In genomic region chr8:71297439-71297838, GRCm38 (mm10) we compare ENCODE assay signal across 23 mouse cellular contexts. TPM values are rescaled to one million over a fixed set of nuclear protein-coding genes. Genes with fewer than 3 reads are reported as not detected.
DNase-seq lines count a peak whose midpoint lies in the region; ATAC-seq and TF ChIP-seq lines count a peak whose summit lies in the region.
"Had no signal": no experiment of that assay in that cellular context is flagged by ENCODE, and none has a peak within 500 bp of the region (broad histone marks: within the 10 kb centered on the region; RNA-seq: fewer than 3 reads in every experiment).

No protein-coding gene starts in this region.

- no peak for DNase-seq in heart, postnatal 0 days (ENCODE audit: low spot score)
- DNase-seq in heart, adult 9 months (ENCODE audit: low spot score in 2 of 2): no peak
- no peak for DNase-seq in spleen, adult 2 months (ENCODE audit: low read depth in 1 of 2, low spot score in 2 of 2)
- no peak for DNase-seq in spleen, postnatal 10 days (ENCODE audit: low spot score in 2 of 2)
- DNase-seq in kidney, adult 8-10 months: no peak
- DNase-seq: adrenal gland, adult 2 months; adrenal gland, postnatal 14 days; cerebellum, adult 11 months; cerebellum, adult 2 months; cerebellum, adult 9-11 months; forebrain, postnatal 0 days; gastrocnemius, postnatal 25 days had no signal

- H3K9ac ChIP-seq in heart, postnatal 0 days (replicated peaks; ENCODE audit: low read depth, low read length): no peak overlapping the region
- H3K9ac ChIP-seq in kidney, embryonic 15.5 days: no peak overlapping the region
- H3K9ac ChIP-seq: embryonic facial prominence, embryonic 12.5 days; embryonic facial prominence, embryonic 15.5 days; forebrain, postnatal 0 days; heart, embryonic 13.5 days; hindbrain, embryonic 12.5 days; hindbrain, embryonic 15.5 days had no signal

- peaks cover 91% of the 10 kb centered on the region for H3K79me2 ChIP-seq in macrophage (ENCODE audit: inconsistent target)

- WGBS in heart, postnatal 0 days: 67% methylated on average over 1 of the region's 1 CpGs
- WGBS in spleen, adult 2 months: 95% methylated on average over 1 of the region's 1 CpGs
- 76% methylated on average over 1 of the region's 1 CpGs for WGBS in bone marrow, adult 2 months
- 100% methylated on average over 1 of the region's 1 CpGs for WGBS in macrophage (ENCODE audit: missing documents)
- 85% methylated on average over 1 of the region's 1 CpGs for WGBS in kidney, embryonic 15.5 days

- H3K27me3 ChIP-seq in heart, postnatal 0 days (ENCODE audit: control insufficient read depth, insufficient read depth, low read length): no peaks in the 10 kb centered on the region
- H3K27me3 ChIP-seq in spleen, adult 2 months (ENCODE audit: control insufficient read depth, insufficient read depth, low read length): no peaks in the 10 kb centered on the region
- no peaks in the 10 kb centered on the region for H3K27me3 ChIP-seq in kidney, embryonic 15.5 days
- H3K27me3 ChIP-seq: embryonic facial prominence, embryonic 12.5 days; embryonic facial prominence, embryonic 15.5 days; heart, embryonic 13.5 days; hindbrain, embryonic 12.5 days; hindbrain, embryonic 15.5 days; Patski had no signal

- no peak for TF ChIP-seq CTCF in heart, postnatal 0 days (IDR thresholded peaks at IDR 0.05; ENCODE audit: low read depth)
- TF ChIP-seq CTCF in spleen, adult 2 months (IDR thresholded peaks at IDR 0.05; ENCODE audit: extremely low read depth, insufficient read depth, insufficient read length, insufficient replicate concordance): no peak
- TF ChIP-seq CTCF in bone marrow, adult 2 months (IDR thresholded peaks at IDR 0.05; ENCODE audit: control insufficient read depth, insufficient read depth, low read length): no peak

- TF ChIP-seq EP300 in heart, postnatal 0 days (IDR thresholded peaks at IDR 0.05; ENCODE audit: low read depth): no peak

- peaks cover 38% of the 10 kb centered on the region for H3K36me3 ChIP-seq in heart, postnatal 0 days (replicated peaks; ENCODE audit: control insufficient read depth, insufficient read depth, low read length)
- peaks cover 4% of the 10 kb centered on the region for H3K36me3 ChIP-seq in spleen, adult 2 months (ENCODE audit: control insufficient read depth, insufficient read depth, low read length)
- H3K36me3 ChIP-seq in macrophage (ENCODE audit: inconsistent target): peaks cover 11% of the 10 kb centered on the region; the same call in 1 of the 2 replicates
- H3K36me3 ChIP-seq in kidney, embryonic 15.5 days: peaks cover 30% of the 10 kb centered on the region

- ATAC-seq in heart, postnatal 0 days (ENCODE audit: insufficient read depth, low read depth): no peak
- ATAC-seq in kidney, embryonic 15.5 days (replicated peaks; ENCODE audit: low FRiP score): no peak
- ATAC-seq: forebrain, embryonic 14.5 days; forebrain, postnatal 0 days; Patski had no signal

- no peak overlapping the region for H3K4me3 ChIP-seq in heart, postnatal 0 days (ENCODE audit: low read depth, low read length)
- H3K4me3 ChIP-seq in spleen, adult 2 months (ENCODE audit: extremely low read depth, insufficient read depth, insufficient read length): no peak overlapping the region
- H3K4me3 ChIP-seq in bone marrow, adult 2 months (replicated peaks; ENCODE audit: control insufficient read depth, low read depth, low read length): no peak overlapping the region
- H3K4me3 ChIP-seq in macrophage (ENCODE audit: inconsistent target): no peak overlapping the region
- no peak overlapping the region for H3K4me3 ChIP-seq in kidney, embryonic 15.5 days (replicated peaks)
- H3K4me3 ChIP-seq: embryonic facial prominence, embryonic 12.5 days; embryonic facial prominence, embryonic 15.5 days; heart, embryonic 10.5 days; heart, embryonic 13.5 days; hindbrain, embryonic 12.5 days; hindbrain, embryonic 15.5 days had no signal

- no peak for TF ChIP-seq POLR2A in spleen, adult 2 months (IDR thresholded peaks at IDR 0.05; ENCODE audit: low read depth, low read length)
- no peak for TF ChIP-seq POLR2A in bone marrow, adult 2 months (IDR thresholded peaks at IDR 0.05; ENCODE audit: borderline replicate concordance, control insufficient read depth, low read depth, low read length)

- H3K9me3 ChIP-seq in heart, postnatal 0 days (replicated peaks; ENCODE audit: control insufficient read depth, low read length): no peaks in the 10 kb centered on the region
- H3K9me3 ChIP-seq in kidney, embryonic 15.5 days (replicated peaks): no peaks in the 10 kb centered on the region
- H3K9me3 ChIP-seq: embryonic facial prominence, embryonic 12.5 days; embryonic facial prominence, embryonic 15.5 days; heart, embryonic 13.5 days; hindbrain, embryonic 15.5 days had no signal

- no peak overlapping the region for H3K4me2 ChIP-seq in heart, postnatal 0 days (ENCODE audit: low read depth, low read length)
- H3K4me2 ChIP-seq in kidney, embryonic 15.5 days: no peak overlapping the region
- H3K4me2 ChIP-seq: embryonic facial prominence, embryonic 12.5 days; embryonic facial prominence, embryonic 15.5 days; heart, embryonic 13.5 days; hindbrain, embryonic 12.5 days; hindbrain, embryonic 15.5 days had no signal

- H3K27ac ChIP-seq in heart, postnatal 0 days (ENCODE audit: low read depth): peak overlapping the region; percentile 57
- H3K27ac ChIP-seq in spleen, adult 2 months (ENCODE audit: insufficient read depth, low read length): peak overlapping the region; percentile 81; the same call in 1 of the 2 replicates
- H3K27ac ChIP-seq in bone marrow, adult 2 months (ENCODE audit: control insufficient read depth, insufficient read depth, low read depth, low read length, poor library complexity): peak overlapping the region; percentile 76
- peak overlapping the region; percentile 99 for H3K27ac ChIP-seq in macrophage
- no peak overlapping the region for H3K27ac ChIP-seq in kidney, embryonic 15.5 days
- H3K27ac ChIP-seq: embryonic facial prominence, embryonic 12.5 days; embryonic facial prominence, embryonic 15.5 days; heart, embryonic 10.5 days; hindbrain, embryonic 12.5 days; hindbrain, embryonic 15.5 days had no signal

- H3K4me1 ChIP-seq in heart, postnatal 0 days (ENCODE audit: control insufficient read depth, insufficient read depth): 0 out of 2 replicates have a peak, but pooled peaks cover 12% of the 10 kb centered on the region
- H3K4me1 ChIP-seq in spleen, adult 2 months (ENCODE audit: control insufficient read depth, insufficient read depth, insufficient read length): peaks cover 23% of the 10 kb centered on the region; the same call in 1 of the 2 replicates
- peaks cover 18% of the 10 kb centered on the region for H3K4me1 ChIP-seq in bone marrow, adult 2 months (ENCODE audit: control insufficient read depth, insufficient read depth, low read length)
- no peaks in the 10 kb centered on the region for H3K4me1 ChIP-seq in kidney, embryonic 15.5 days
- H3K4me1 ChIP-seq: embryonic facial prominence, embryonic 12.5 days; embryonic facial prominence, embryonic 15.5 days; hindbrain, embryonic 12.5 days; hindbrain, embryonic 15.5 days had no signal

RNA-seq across cellular contexts. Expression of gene Haus8, which starts 24.7 kb away (rescaled TPM):
- 50.6 and 53.9 TPM in 2 replicates for total RNA-seq in heart, postnatal 0 days (2014; rRNA removed; ENCODE audit: low replicate concordance)
- polyA plus RNA-seq in heart, postnatal 0 days (2015; fragmentation: Nextera tagmentation; extraction: Ambion mirVana): 58.3 and 64.3 TPM in 2 replicates
- 13.3 and 15.9 TPM in 2 replicates for polyA plus RNA-seq in spleen, adult 2 months (2012; rRNA removed)
- 41.4 and 48.2 TPM in 2 replicates for polyA plus RNA-seq in bone marrow, adult 2 months (2011; ENCODE audit: insufficient read depth, insufficient read length, low replicate concordance, missing spikeins)
- 10 to 100 TPM in 25 of 26 experiments, 1 to 10 TPM in 1; 3.3 to 96.5 (median 47.3) TPM for total RNA-seq in macrophage (2018; cell fraction: chromatin; rRNA removed)
- total RNA-seq in macrophage (2018; cell fraction: cytosol; rRNA removed): 10 to 100 TPM; 25.2 to 59.1 (median 38.7) TPM
- total RNA-seq in macrophage (2018; cell fraction: nucleus; rRNA removed): 10 to 100 TPM in 25 of 26 experiments, 1 to 10 TPM in 1; 8.6 to 61.0 (median 33.6) TPM
- 38.3 to 72.4 TPM (median 41.3 TPM) in 3 replicates for polyA plus RNA-seq in macrophage (2018)
- polyA plus RNA-seq in kidney, embryonic 15.5 days (2015; fragmentation: Nextera tagmentation; extraction: Ambion mirVana): 50.7 and 55.1 TPM in 2 replicates

RNA-seq across cellular contexts. Expression of gene Myo9b, which starts 24.9 kb away (rescaled TPM):
- 35.0 and 40.7 TPM in 2 replicates for total RNA-seq in heart, postnatal 0 days (2014; rRNA removed; ENCODE audit: low replicate concordance)
- 6.7 and 7.1 TPM in 2 replicates for polyA plus RNA-seq in heart, postnatal 0 days (2015; fragmentation: Nextera tagmentation; extraction: Ambion mirVana)
- polyA plus RNA-seq in spleen, adult 2 months (2012; rRNA removed): 47.6 and 50.4 TPM in 2 replicates
- 30.4 and 64.6 TPM in 2 replicates for polyA plus RNA-seq in bone marrow, adult 2 months (2011; ENCODE audit: insufficient read depth, insufficient read length, low replicate concordance, missing spikeins)
- total RNA-seq in macrophage (2018; cell fraction: chromatin; rRNA removed): 100 to 1,000 TPM; 236 to 753 (median 362) TPM
- 100 to 1,000 TPM in 21 of 26 experiments, 10 to 100 TPM in 5; 78.0 to 159 (median 121) TPM for total RNA-seq in macrophage (2018; cell fraction: cytosol; rRNA removed)
- total RNA-seq in macrophage (2018; cell fraction: nucleus; rRNA removed): 100 to 1,000 TPM; 161 to 375 (median 242) TPM
- polyA plus RNA-seq in macrophage (2018): 89.8 to 105 TPM (median 97.3 TPM) in 3 replicates
- 20.6 and 23.6 TPM in 2 replicates for polyA plus RNA-seq in kidney, embryonic 15.5 days (2015; fragmentation: Nextera tagmentation; extraction: Ambion mirVana)
